Mouse (Mus musculus): ENCODE data around the gene Igsf8. TPM values are rescaled to one million over a fixed set of nuclear protein-coding genes. Genes with fewer than 3 reads are reported as not detected.
"Not testable (repeated sequence)": the region's sequence is repeated elsewhere in the genome, so short reads cannot be mapped to it uniquely, and the experiment has no call there.

Igsf8 gene
- polyA plus RNA-seq, 1 experiment from 2014 or later: 46.1 TPM

DNA sequence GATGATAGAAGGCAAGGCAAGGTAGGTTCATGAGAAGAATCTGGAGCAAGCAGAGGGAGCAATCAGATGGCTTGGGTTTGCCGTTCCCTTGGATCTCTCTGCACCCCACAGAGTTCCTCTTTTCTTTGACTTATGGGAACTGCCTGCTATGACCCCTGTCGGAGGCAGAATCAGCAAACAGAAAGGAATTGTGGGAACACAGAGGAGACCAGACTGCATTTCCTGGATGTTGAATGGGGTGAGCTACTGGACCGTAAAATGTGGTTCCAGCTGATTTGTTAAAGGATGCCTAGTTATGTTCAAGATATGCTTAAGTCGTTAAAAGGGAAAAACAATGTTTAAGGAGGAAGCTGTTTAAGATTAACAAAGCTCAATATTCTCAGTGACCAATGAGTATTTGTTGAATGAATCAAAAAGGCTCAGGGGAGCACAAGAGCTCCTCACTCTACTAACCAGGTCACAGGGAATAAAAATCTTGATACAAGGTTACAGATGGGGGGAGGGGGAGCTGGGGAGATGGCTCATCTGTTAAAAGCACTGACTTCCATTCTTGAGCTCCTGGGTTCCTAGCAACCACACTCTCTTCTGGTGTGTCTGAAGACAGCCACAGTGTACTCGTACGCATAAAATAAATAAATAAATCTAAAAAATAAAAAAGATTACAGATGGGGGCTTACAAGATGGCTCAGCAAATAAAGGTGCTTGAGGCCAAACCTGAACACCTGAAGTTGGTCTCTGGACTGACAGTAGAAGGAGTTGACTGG, 20.3 kb upstream of the Igsf8 start:
- no peak overlapping the region for H3K4me3 ChIP-seq (replicated peaks)
- H3K36me3 ChIP-seq: no peaks in the 10 kb centered on the region
- H3K4me2 ChIP-seq (replicated peaks): no peak overlapping the region
- ATAC-seq: no peak
- H3K4me1 ChIP-seq (replicated peaks): no peaks in the 10 kb centered on the region
- H3K27ac ChIP-seq: no peak overlapping the region
- 0 out of 2 replicates have a peak, but pooled peaks cover 4% of the 10 kb centered on the region for H3K27me3 ChIP-seq (replicated peaks)
- 64% methylated on average over 6 of the region's 6 CpGs for WGBS
- H3K9me3 ChIP-seq: no peaks in the 10 kb centered on the region
- H3K9ac ChIP-seq: no peak overlapping the region

DNA sequence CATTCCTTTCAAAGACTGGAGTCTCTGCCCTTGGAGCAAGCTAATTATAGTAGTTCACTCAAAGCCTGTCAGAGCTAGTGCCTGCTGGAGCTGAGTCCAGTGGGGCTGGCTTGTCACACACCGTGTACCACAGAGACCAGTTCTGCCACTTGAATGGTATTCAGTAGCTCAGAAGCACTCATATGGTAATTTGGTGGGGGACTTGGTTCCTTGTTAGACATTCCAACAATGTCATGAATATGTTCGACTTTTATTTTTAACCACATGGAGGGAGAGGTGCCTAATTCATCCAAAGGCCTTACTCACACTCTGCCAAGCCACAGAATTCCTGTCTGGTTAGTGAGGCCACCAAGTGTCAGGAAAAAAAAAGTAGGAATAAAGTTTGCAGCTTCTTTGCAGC, 19.0 kb upstream of the Igsf8 start:
- Histone ChIP-seq H3K4me1 (replicated peaks) (no peaks in the 10 kb centered on the region), H3K9ac (no peak overlapping the region), H3K36me3 (no peaks in the 10 kb centered on the region), H3K4me2 (replicated peaks) (no peak overlapping the region), H3K9me3 (no peaks in the 10 kb centered on the region), H3K27ac (no peak overlapping the region), H3K27me3 (replicated peaks) (0 out of 2 replicates have a peak, but pooled peaks cover 4% of the 10 kb centered on the region), H3K4me3 (replicated peaks) (no peak overlapping the region)
- no peak for ATAC-seq
- WGBS: 66% methylated on average over 2 of the region's 2 CpGs

DNA sequence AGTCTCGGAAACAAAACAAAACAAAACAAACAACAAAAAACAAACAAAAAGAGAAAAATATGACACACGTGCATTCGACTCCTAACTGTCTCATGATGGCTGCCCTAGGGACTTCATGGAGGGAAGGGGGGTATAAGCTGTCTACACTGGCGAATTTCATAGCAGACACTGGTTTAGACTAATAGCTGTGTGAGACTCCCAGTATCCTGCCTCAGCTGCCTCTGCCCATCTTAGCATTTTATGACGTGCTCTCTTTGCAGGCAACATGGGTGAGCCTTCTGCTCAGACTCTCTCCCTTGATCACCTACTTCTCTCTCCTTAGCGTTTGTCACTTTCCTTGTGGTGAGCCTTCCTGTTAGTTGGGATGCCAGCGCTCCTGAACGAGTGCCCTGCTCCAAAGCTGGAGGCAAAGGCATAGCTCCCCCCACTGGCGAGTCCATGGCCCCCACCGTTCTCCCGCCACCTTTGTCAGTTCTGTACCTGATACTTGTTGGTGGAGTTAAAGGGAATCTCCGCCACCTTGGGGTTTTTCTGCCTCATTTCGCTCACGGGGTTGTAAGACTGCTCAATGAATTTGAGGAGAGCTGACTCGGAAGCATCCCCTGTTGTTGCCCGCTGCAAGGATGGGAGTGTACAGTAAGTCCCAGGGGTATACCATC, 17.8 kb upstream of the Igsf8 start:
- H3K4me2 ChIP-seq (replicated peaks): peak overlapping the region; percentile 18; the same call in 1 of the 2 replicates
- no peak overlapping the region for H3K4me3 ChIP-seq (replicated peaks)
- H3K9me3 ChIP-seq: no peaks in the 10 kb centered on the region
- no peak overlapping the region for H3K9ac ChIP-seq
- 26% methylated on average over 16 of the region's 16 CpGs for WGBS
- H3K27ac ChIP-seq: no peak overlapping the region
- ATAC-seq: no peak
- H3K36me3 ChIP-seq: no peaks in the 10 kb centered on the region
- 0 out of 2 replicates have a peak, but pooled peaks cover 4% of the 10 kb centered on the region for H3K27me3 ChIP-seq (replicated peaks)
- no peaks in the 10 kb centered on the region for H3K4me1 ChIP-seq (replicated peaks)

DNA sequence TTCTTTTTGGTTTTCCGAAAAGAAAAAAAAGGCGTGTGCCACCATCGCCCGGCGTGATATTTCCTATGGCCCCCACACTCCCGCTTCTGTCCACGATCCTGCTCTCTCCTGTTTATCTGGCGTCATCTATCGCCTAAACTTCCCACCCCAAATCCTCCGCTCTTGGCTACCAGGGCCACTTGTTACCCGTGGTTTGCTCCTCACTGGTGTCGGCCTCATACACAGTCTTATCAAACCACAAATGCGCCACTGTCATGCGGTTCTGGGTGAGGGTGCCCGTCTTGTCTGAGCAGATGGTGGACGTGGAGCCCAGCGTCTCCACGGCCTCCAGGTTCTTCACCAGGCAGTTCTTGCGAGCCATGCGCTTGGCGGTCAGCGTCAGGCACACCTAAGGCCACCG, 16.8 kb upstream of the Igsf8 start:
- H3K9me3 ChIP-seq; H3K27me3 ChIP-seq (replicated peaks); H3K36me3 ChIP-seq; H3K27ac ChIP-seq; H3K9ac ChIP-seq; ATAC-seq; H3K4me1 ChIP-seq (replicated peaks); H3K4me3 ChIP-seq (replicated peaks): not testable (repeated sequence)
- 38% methylated on average over 23 of the region's 23 CpGs for WGBS
- peak overlapping the region; percentile 26; the same call in 1 of the 2 replicates for H3K4me2 ChIP-seq (replicated peaks)

DNA sequence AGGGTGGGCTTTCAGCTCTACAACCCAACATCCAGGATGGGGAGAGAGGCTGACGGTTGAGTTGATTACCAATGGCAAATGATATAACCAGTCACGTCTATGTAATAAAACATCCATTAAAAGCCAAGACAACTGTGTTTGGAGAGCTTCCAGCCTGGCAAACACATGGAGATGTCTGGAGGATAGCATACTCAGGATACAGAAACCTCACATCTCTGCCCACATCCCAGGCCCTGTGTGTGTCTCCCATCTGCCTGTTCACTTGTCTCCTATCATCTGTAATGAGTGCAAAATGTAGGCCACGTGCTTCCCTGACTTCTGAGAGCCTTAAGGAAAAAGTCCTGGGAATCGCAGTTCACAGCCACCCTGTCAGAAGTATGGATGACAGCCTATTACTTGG, 14.2 kb upstream of the Igsf8 start:
- no peak for ATAC-seq
- H3K9me3 ChIP-seq: no peaks in the 10 kb centered on the region
- WGBS: 70% methylated on average over 4 of the region's 4 CpGs

DNA sequence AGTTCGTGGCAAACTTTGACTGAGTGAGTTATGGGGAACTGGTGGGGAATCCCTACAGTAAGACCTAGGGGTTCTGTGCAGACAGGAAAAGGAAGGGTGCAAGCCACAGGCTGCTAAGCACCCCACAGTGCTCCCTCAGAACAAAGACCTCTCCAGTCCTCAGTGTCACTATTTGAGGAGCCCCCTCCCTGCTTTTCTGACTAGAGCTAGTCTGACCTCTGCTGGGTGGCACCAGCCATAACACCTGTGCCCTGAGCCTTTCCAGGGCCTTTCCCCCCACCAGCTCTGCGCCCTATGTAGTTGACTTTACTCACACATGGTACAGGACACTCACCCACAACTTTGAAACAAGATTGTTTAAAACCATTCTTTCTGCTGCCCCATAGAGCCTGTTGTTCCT, 13.8 kb upstream of the Igsf8 start:
- Histone ChIP-seq H3K27ac (no peak overlapping the region), H3K4me1 (replicated peaks) (no peaks in the 10 kb centered on the region), H3K36me3 (no peaks in the 10 kb centered on the region), H3K4me3 (replicated peaks) (no peak overlapping the region), H3K4me2 (replicated peaks) (no peak overlapping the region), H3K9me3 (no peaks in the 10 kb centered on the region), H3K9ac (no peak overlapping the region), H3K27me3 (replicated peaks) (0 out of 2 replicates have a peak, but pooled peaks cover 4% of the 10 kb centered on the region)
- WGBS: 54% methylated on average over 2 of the region's 2 CpGs
- ATAC-seq: 0 out of 2 replicates have a peak, but pooled peaks have one; percentile 41

More for the DNA sequence above, 14.2 kb upstream of the Igsf8 start:
- Histone ChIP-seq H3K27me3 (replicated peaks) (0 out of 2 replicates have a peak, but pooled peaks cover 4% of the 10 kb centered on the region), H3K4me1 (replicated peaks) (no peaks in the 10 kb centered on the region), H3K27ac (no peak overlapping the region), H3K4me2 (replicated peaks) (no peak overlapping the region), H3K36me3 (no peaks in the 10 kb centered on the region), H3K9ac (no peak overlapping the region), H3K4me3 (replicated peaks) (no peak overlapping the region)

DNA sequence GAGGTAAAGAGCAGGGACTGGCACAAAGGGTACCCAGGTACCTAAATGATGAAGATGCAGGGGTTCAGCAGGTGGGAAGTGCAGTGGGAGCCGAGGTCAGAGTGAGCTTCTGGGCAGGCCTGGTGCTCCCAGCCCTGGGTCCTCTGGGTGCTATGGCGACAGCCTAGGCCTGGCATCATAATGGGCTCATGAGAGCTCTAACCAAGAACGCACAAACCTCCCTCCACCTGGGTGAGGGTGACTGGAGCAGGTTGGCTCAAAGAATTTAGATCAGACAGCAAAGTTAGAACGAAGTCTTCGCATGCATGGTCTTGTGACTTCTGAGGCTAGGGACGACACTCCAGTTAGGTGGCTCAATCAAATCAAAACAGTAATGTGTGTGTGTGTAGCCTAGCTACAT, 3.1 kb upstream of the Igsf8 start, which contains the start of gene Atp1a4:
Gene Atp1a4, minus strand, starts transcription at position 101 of the 400 bp plus-strand sequence.
- H3K4me1 ChIP-seq (replicated peaks): no peaks in the 10 kb centered on the region
- no peak within 1 kb of the TSS for H3K4me3 ChIP-seq (replicated peaks)
- H3K4me2 ChIP-seq (replicated peaks): no peak within 1 kb of the TSS
- H3K9ac ChIP-seq: no peak within 1 kb of the TSS
- no peak for ATAC-seq
- H3K27me3 ChIP-seq (replicated peaks): no peaks in the 10 kb centered on the region
- WGBS: 92% methylated on average over 6 of the region's 6 CpGs
- H3K9me3 ChIP-seq: no peaks in the 10 kb centered on the region
- no peaks in the 10 kb centered on the region for H3K36me3 ChIP-seq
- no peak within 1 kb of the TSS for H3K27ac ChIP-seq

DNA sequence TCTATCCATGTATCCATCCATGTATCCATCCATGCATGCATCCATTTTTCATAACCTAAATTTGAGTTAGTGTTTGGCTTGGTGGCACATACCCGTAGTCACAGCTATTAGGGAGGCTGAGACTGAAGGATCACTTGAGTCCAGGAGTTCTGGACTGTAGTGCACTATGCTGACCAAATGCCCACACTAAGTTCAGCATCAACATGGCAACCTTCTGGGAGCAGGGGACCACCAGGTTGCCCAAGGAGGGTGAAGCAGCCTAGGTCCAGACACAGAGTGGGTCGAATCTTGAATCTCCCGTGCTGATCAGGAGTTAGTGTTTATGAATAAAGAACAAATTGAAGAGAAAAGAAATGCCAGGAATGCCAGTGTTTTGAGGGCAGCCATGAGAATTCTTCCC, 9.8 kb downstream of the Igsf8 start:
- no peak overlapping the region for H3K9ac ChIP-seq
- WGBS: 77% methylated on average over 3 of the region's 3 CpGs
- 0 out of 2 replicates have a peak, but pooled peaks cover 5% of the 10 kb centered on the region for H3K4me1 ChIP-seq (replicated peaks)
- no peaks in the 10 kb centered on the region for H3K9me3 ChIP-seq
- ATAC-seq: no peak
- no peak overlapping the region for H3K4me2 ChIP-seq (replicated peaks)
- no peak overlapping the region for H3K27ac ChIP-seq
- no peaks in the 10 kb centered on the region for H3K36me3 ChIP-seq
- H3K27me3 ChIP-seq (replicated peaks): no peaks in the 10 kb centered on the region
- no peak overlapping the region for H3K4me3 ChIP-seq (replicated peaks)

DNA sequence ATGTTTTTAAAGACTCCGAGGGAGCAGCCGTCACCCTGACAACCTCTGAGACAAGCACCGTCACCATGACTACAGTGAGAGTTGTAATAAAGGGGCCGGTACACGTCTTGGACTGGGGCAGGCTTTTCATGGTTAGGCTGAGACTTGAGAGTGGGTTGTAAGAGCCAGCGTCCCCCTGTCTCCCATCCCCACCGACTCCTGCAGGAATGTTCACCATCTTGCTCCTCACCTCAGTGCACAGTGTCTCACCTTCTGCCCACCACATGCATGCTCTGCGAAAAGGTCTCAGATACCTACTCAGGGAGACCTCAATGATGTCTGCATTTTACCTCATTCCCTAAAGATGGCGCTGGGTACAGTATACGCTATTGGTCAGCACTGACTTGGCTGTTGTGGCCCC, 10.3 kb downstream of the Igsf8 start:
- 0 out of 2 replicates have a peak, but pooled peaks cover 5% of the 10 kb centered on the region for H3K4me1 ChIP-seq (replicated peaks)
- H3K9ac ChIP-seq: no peak overlapping the region
- H3K27ac ChIP-seq: no peak overlapping the region
- no peak for ATAC-seq
- no peak overlapping the region for H3K4me2 ChIP-seq (replicated peaks)
- H3K4me3 ChIP-seq (replicated peaks): no peak overlapping the region
- H3K9me3 ChIP-seq: no peaks in the 10 kb centered on the region
- no peaks in the 10 kb centered on the region for H3K27me3 ChIP-seq (replicated peaks)
- H3K36me3 ChIP-seq: no peaks in the 10 kb centered on the region
- 61% methylated on average over 10 of the region's 10 CpGs for WGBS

DNA sequence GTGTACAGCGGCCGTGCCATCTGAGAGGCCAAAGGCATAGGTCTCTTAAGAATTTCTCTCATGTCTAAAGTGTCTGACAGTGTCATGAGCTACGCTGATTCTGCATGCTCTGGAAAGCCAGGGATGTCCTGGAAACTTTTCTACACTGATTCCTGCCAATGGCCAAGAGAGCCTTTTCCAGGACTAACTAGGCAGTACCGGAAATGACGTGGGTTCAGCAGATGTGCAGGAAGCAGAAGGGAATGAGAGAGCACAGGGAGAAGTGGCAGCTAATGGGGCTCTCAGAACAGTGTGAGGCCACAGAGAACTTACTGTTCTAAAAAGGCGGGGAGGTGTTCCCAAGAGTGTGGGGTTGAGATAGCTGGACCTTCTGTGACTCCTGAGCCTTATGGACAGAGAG, 11.9 kb downstream of the Igsf8 start:
- Histone ChIP-seq H3K4me3 (replicated peaks) (no peak overlapping the region), H3K27me3 (replicated peaks) (no peaks in the 10 kb centered on the region), H3K4me2 (replicated peaks) (no peak overlapping the region), H3K9me3 (no peaks in the 10 kb centered on the region), H3K4me1 (replicated peaks) (0 out of 2 replicates have a peak, but pooled peaks cover 5% of the 10 kb centered on the region), H3K27ac (no peak overlapping the region), H3K36me3 (no peaks in the 10 kb centered on the region), H3K9ac (no peak overlapping the region)
- 87% methylated on average over 6 of the region's 6 CpGs for WGBS
- ATAC-seq: no peak

DNA sequence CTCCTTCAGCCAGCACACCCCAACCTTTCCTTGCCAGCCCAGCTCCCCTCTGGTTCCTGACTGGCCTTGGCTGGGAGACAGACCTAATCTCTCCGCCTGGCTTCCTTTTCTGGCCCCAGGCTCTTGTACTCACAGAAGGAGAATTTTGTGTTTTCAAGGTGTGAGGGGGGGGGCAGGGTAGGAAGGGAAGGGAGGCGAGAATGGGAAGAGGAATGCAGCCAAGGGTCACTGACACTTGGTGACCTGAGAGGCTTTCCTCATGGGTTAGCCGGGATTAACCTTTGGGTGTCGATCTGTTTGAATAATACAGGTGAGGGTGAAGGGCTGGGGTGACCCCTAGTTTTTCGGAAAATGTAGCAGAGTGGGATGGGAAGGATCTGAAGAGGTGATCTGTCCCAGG, 12.7 kb downstream of the Igsf8 start:
- peak; percentile 39 for ATAC-seq
- 58% methylated on average over 5 of the region's 5 CpGs for WGBS
- no peak overlapping the region for H3K27ac ChIP-seq
- H3K4me3 ChIP-seq (replicated peaks): no peak overlapping the region
- 0 out of 2 replicates have a peak, but pooled peaks cover 5% of the 10 kb centered on the region for H3K4me1 ChIP-seq (replicated peaks)
- no peak overlapping the region for H3K4me2 ChIP-seq (replicated peaks)
- H3K9ac ChIP-seq: no peak overlapping the region
- no peaks in the 10 kb centered on the region for H3K27me3 ChIP-seq (replicated peaks)
- no peaks in the 10 kb centered on the region for H3K36me3 ChIP-seq
- no peaks in the 10 kb centered on the region for H3K9me3 ChIP-seq

DNA sequence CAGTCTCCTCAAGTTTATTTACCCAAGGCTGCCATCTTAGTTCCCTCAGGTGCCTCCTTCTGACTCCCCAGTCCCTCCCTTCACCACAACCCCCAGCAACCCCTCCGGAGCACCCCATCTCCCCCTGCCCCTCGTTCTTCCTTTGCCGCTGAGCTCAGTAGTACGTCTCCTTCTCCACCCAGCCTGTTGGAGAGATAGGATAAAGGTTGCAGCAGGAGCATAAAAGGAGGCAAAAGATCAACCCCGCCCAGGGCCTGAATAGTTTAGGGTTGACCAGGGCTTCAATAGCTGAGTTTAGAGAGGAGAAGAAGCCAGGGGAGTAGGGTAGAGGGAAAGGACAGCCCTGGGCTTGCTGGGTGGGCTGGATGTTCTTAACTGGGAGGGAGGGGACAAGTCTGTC, 13.1 kb downstream of the Igsf8 start:
- no peaks in the 10 kb centered on the region for H3K9me3 ChIP-seq
- no peaks in the 10 kb centered on the region for H3K36me3 ChIP-seq
- no peaks in the 10 kb centered on the region for H3K27me3 ChIP-seq (replicated peaks)
- H3K4me3 ChIP-seq (replicated peaks): no peak overlapping the region
- H3K27ac ChIP-seq: no peak overlapping the region
- no peak overlapping the region for H3K4me2 ChIP-seq (replicated peaks)
- H3K9ac ChIP-seq: no peak overlapping the region
- ATAC-seq: peak; percentile 54
- H3K4me1 ChIP-seq (replicated peaks): 0 out of 2 replicates have a peak, but pooled peaks cover 5% of the 10 kb centered on the region
- 53% methylated on average over 5 of the region's 5 CpGs for whole genome bisulfite sequencing

Data from intestine, embryonic 15.5 days (tissue).